Mouse (Mus musculus) effector memory CD4-positive, alpha-beta T cell, adult 5 months (primary cell): ENCODE data around the gene Mlip. TPM values are rescaled to one million over a fixed set of nuclear protein-coding genes. Genes with fewer than 3 reads are reported as not detected.

Experiments
- polyA plus RNA-seq: library from polyadenylated mRNA; unstranded; fragments of 100-300 nt; shearing (Covaris generic); gene quantifications from one replicate; pipeline ENCODE4 v1.2.1, GENCODE M21; 2017

Gene Mlip
- 0.25 TPM for polyA plus RNA-seq

DNA sequence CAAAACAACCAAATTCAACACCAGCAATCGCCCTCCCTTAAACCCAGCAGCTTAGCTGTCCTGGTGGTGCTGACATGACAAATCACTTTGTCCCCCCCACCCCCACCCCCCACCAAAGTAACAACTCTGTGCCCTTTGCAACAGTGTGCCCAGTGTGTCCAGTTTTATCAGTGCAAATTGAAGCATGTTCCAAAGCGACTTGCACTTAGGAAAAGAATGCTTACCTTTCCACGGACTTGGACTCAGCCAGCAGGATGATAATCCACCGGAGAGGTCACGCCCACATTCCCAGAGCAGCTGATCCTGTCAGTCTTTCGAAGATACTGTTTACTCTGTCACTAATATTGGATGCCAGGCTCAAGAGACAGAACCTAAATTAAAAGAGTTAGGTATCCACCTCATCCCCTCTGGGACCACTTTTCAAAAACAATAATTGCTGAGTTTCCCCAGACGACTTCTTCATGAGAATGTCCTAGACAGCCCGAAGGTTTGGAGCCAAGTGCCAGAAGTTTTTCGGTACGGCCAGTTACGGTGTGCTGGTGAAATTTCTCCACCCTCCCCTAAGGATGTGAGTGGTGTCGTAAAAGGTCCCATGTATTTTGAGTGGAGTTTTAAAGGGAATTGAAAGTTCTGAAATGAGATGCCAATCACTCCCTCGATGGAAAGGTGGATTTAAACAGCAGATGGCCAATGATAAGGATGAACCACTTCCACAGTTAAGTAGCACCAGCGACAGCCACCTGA is at the start of gene Mlip:
Gene Mlip, minus strand, starts transcription at position 538 of the 744 bp plus-strand sequence.

Other genes starting within 250 kb of the Mlip start
- 13.1 TPM for gene Lrrc1, start 191.9 kb upstream of the Mlip start, polyA plus RNA-seq